Mouse (Mus musculus) kidney, postnatal 25 days (tissue): ENCODE measurements around the gene Zfp689.

Source experiments
- DNase-seq, 2 experiments: peaks; one replicate each; pipeline ENCODE4 v3.0.0; 2021; ENCODE audit warnings: mixed read lengths in 2 of 2

Zfp689 gene

GRCm38 (mm10) chr7:127393944-127394333 is 55.0 kb downstream of the Zfp689 start:
- DNase-seq, result no peak

- DNase-seq, result peak; percentile 98 to 100
Measured at GRCm38 (mm10) chr7:127393157-127393943, 55.6 kb downstream of the Zfp689 start, which contains the start of gene E430018J23Rik. E430018J23Rik (minus strand) TSS chr7:127393629.

GRCm38 (mm10) chr7:127392251-127392824 is 56.6 kb downstream of the Zfp689 start:
- DNase-seq, result no peak
